ENCODE assay signal across 25 mouse cellular contexts in the genomic region with DNA sequence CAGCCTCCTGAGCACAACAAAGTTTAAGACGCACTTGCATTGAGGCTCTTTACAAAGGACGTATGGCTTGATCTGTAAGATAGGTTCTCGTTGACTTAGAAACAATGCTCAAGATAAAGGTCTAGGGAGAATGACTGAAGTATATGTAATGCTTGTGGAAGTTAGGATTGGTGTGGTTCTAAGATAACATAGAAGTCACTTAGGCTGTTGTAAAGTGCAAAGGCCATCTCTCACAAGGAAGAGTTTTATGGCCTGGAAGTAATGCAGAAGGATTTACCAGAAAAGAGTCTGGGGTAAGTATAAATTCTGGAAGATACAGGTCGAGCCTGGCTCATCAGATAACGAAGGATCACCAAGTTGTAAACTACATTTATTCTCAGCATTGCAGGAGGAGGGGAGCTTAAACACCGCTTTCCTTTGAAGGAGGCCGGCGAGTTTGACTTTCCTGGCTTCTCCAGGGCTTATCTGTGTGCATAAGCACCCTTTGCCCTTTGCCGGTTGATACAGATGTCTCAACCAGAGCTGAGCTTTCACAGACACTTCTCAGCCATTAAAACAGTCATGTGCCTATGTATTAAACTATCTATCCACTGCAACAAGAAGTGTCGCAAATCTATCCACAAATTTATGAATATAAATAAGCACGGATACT.
"Had no signal": no experiment of that assay in that cellular context is flagged by ENCODE, and none has a peak within 500 bp of the region (broad histone marks: within the 10 kb centered on the region; RNA-seq: fewer than 3 reads in every experiment).

No protein-coding gene starts in this region.

- H3K27ac ChIP-seq: heart, embryonic 10.5 days; hindbrain, embryonic 10.5 days; hindbrain, embryonic 12.5 days; hindbrain, embryonic 14.5 days; kidney, embryonic 15.5 days; kidney, postnatal 0 days; layer of hippocampus, adult 2 months; left cerebral cortex, adult 2 months; limb, embryonic 13.5 days; limb, embryonic 15.5 days; liver, embryonic 12.5 days had no signal

- H3K4me2 ChIP-seq: heart, embryonic 12.5 days; hindbrain, embryonic 12.5 days; hindbrain, embryonic 14.5 days; kidney, embryonic 15.5 days; limb, embryonic 13.5 days; limb, embryonic 15.5 days; liver, embryonic 12.5 days had no signal

- ATAC-seq: forebrain, postnatal 0 days; hindbrain, embryonic 16.5 days; inflammation-experienced regulatory T-cells, adult 6 months; liver, embryonic 12.5 days had no signal

- H3K9me3 ChIP-seq: heart, embryonic 10.5 days; heart, embryonic 12.5 days; hindbrain, embryonic 10.5 days; hindbrain, embryonic 12.5 days; kidney, embryonic 15.5 days; limb, embryonic 13.5 days; limb, embryonic 15.5 days; liver, embryonic 12.5 days had no signal

- H3K9ac ChIP-seq: forebrain, postnatal 0 days; heart, embryonic 12.5 days; hindbrain, embryonic 12.5 days; hindbrain, embryonic 14.5 days; kidney, embryonic 15.5 days; limb, embryonic 13.5 days; limb, embryonic 15.5 days; liver, embryonic 12.5 days had no signal

- DNase-seq: forebrain, postnatal 0 days; gastrocnemius, postnatal 14 days; gastrocnemius, postnatal 36 days; heart, adult 18-20 months; heart, postnatal 10 days; heart, postnatal 4 days; kidney, adult 2 months; kidney, adult 9 months; kidney, postnatal 14 days; kidney, postnatal 36 days; left cerebral cortex, postnatal 4 days had no signal

- H3K4me1 ChIP-seq: hindbrain, embryonic 10.5 days; hindbrain, embryonic 12.5 days; kidney, embryonic 15.5 days; limb, embryonic 13.5 days; limb, embryonic 15.5 days; liver, embryonic 12.5 days had no signal

- H3K36me3 ChIP-seq: heart, embryonic 10.5 days; heart, embryonic 12.5 days; hindbrain, embryonic 10.5 days; hindbrain, embryonic 12.5 days; kidney, embryonic 15.5 days; limb, embryonic 13.5 days; limb, embryonic 15.5 days; liver, embryonic 12.5 days had no signal

- H3K27me3 ChIP-seq: heart, embryonic 12.5 days; hindbrain, embryonic 12.5 days; kidney, embryonic 15.5 days; limb, embryonic 13.5 days; limb, embryonic 15.5 days; liver, embryonic 12.5 days had no signal

- H3K4me3 ChIP-seq: heart, embryonic 10.5 days; heart, embryonic 12.5 days; hindbrain, embryonic 10.5 days; hindbrain, embryonic 12.5 days; kidney, embryonic 15.5 days; layer of hippocampus, adult 2 months; left cerebral cortex, adult 2 months; limb, embryonic 13.5 days; limb, embryonic 15.5 days; liver, embryonic 12.5 days had no signal
